Mouse (Mus musculus) forebrain, embryonic 13.5 days (tissue): ENCODE measurements around the gene Ak1. TPM values are rescaled to one million over a fixed set of nuclear protein-coding genes. Genes with fewer than 3 reads are reported as not detected.

Experiments used
- ATAC-seq: fragments of 200-750 bp; cut with Nextera tagmentation; 2 replicates; pipeline ENCODE4 v1.8.0; 2017
- H3K27ac ChIP-seq: fragments of 300-500 bp; sonication (generic); 2 replicates; pipeline ENCODE4 v1.5.1; 2015; ENCODE audit warnings: inconsistent platforms, mild to moderate bottlenecking, moderate library complexity
- H3K27me3 ChIP-seq: fragments of 300-500 bp; sonication (generic); 2 replicates; pipeline ENCODE4 v1.6.1; 2015; ENCODE audit warnings: mild to moderate bottlenecking, inconsistent platforms
- H3K36me3 ChIP-seq: fragments of 300-500 bp; sonication (generic); 2 replicates; pipeline ENCODE4 v1.6.1; 2015; ENCODE audit warnings: mild to moderate bottlenecking, inconsistent platforms; ENCODE audit not compliant: poor library complexity, severe bottlenecking
- H3K4me1 ChIP-seq: fragments of 300-500 bp; sonication (generic); 2 replicates; pipeline ENCODE4 v1.6.1; 2015; ENCODE audit warnings: inconsistent platforms
- H3K4me2 ChIP-seq: fragments of 300-500 bp; sonication (generic); 2 replicates; pipeline ENCODE4 v1.6.1; 2015; ENCODE audit warnings: inconsistent platforms, mild to moderate bottlenecking, moderate library complexity
- H3K4me3 ChIP-seq: fragments of 300-500 bp; sonication (generic); 2 replicates; pipeline ENCODE4 v1.5.1; 2015; ENCODE audit warnings: mild to moderate bottlenecking, inconsistent platforms
- H3K9ac ChIP-seq: fragments of 300-500 bp; sonication (generic); 2 replicates; pipeline ENCODE4 v1.6.1; 2015; ENCODE audit warnings: mild to moderate bottlenecking, inconsistent platforms
- H3K9me3 ChIP-seq: fragments of 300-500 bp; sonication (generic); replicated peaks from 2 replicates; pipeline ENCODE4 v1.6.1; 2016; ENCODE audit warnings: inconsistent platforms
- WGBS: fragments of 180-500 bp; shearing (Covaris S2); methylation state at CpG from one replicate; pipeline ENCODE4 v1.1.7; 2015; 5-methylcytosine and 5-hydroxymethylcytosine counted together
- polyA plus RNA-seq: library from polyadenylated mRNA; unstranded; fragments of >200 nt; fragmentation: Nextera tagmentation; extraction: Ambion mirVana; gene quantifications from 2 replicates; pipeline ENCODE4 v1.2.1, GENCODE M21; 2015

The Ak1 gene
- polyA plus RNA-seq, 1 experiment from 2014 or later: 48.8 TPM

DNA sequence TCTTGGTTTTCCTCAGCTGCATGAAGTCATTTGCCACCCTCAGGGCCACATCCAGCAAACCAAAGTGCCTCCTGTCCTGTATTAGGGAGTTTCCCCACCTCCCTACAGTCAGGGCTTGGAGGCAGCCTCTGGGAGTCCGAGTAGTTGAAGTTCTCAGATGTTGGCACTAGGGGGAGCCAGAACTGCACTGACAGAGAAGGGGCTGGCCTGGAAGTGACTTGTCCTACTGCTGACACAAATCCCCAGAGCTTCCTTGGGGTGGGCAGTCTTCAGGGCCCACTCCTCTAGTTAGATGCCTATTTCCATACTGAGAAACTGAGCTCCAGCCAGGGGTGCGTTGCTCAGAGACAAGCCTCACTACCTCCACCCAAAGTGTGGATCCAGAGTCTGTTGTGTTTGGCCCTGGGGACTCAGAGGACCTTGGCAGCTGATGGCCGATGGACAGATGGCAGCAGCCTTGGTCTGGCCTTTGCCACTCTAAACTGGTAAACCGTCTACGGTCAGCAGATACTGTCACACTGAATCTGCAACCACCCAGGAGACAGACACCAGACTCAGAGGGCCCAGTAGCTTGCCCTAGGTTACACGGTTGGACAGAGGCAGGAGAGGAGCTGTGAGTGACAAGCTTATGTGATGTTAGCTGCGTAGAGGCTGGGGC is 10.3 kb downstream of the Ak1 start:
- Histone ChIP-seq H3K4me1 (peaks cover 25% of the 10 kb centered on the region), H3K36me3 (peaks cover 7% of the 10 kb centered on the region), H3K4me2 (no peak overlapping the region), H3K27me3 (no peaks in the 10 kb centered on the region), H3K9me3 (no peaks in the 10 kb centered on the region), H3K9ac (0 out of 2 replicates have a peak overlapping the region, but pooled peaks have one; percentile 27), H3K27ac (no peak overlapping the region), H3K4me3 (no peak overlapping the region)
- ATAC-seq: peak; percentile 36; the same call in 1 of the 2 replicates
- WGBS: 59% methylated on average over 7 of the region's 7 CpGs

- Histone ChIP-seq H3K4me1 (peaks cover 12% of the 10 kb centered on the region), H3K27me3 (no peaks in the 10 kb centered on the region), H3K9ac (no peak overlapping the region), H3K36me3 (peaks cover 7% of the 10 kb centered on the region), H3K4me3 (no peak overlapping the region), H3K9me3 (no peaks in the 10 kb centered on the region), H3K4me2 (no peak overlapping the region), H3K27ac (no peak overlapping the region)
- no peak for ATAC-seq
- 86% methylated on average over 5 of the region's 5 CpGs for WGBS
Observed at GRCm38 (mm10) chr2:32633660-32634059, 12.1 kb downstream of the Ak1 start.

DNA sequence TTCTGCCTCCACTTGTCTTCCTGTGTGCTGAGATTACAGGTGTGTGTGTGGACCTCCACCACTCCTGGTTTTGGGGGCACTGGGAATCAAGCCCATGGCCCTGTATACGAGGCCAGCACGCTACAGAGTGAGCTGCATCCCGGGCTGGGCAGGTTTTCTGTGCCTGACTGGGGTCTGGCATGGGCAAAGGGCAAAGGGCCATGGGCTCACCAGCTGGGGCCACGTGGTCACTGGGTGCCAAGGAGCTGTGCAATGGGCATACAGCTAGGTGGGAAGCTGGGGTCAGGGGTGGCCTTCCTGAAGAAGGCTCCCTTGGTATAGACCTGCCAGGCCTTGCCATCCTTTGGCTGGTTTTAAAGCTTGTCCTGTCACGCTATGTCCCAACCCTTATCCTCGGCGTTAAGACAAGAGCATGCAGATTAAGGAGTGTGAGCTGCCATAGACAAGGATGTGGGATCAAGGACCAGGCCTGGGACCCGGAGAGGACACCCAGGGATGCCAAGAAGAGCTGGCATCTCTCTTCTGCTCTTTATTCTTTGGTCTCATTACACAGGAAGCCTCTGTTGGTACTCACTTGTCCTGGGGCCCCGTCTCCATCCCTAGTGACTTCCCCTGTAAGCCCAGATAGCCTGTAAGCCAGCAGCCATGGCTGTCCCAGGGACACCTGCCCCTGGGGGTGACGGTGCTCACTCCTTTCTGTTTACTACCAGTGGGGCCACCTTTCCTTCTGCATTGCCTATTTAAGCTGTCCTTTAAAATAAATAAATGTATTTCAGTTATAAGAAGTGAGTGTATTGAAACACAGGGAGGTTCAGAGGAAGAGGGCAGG is 12.9 kb downstream of the Ak1 start:
- WGBS: 83% methylated on average over 10 of the region's 10 CpGs
- Histone ChIP-seq H3K27me3 (no peaks in the 10 kb centered on the region), H3K36me3 (peaks cover 7% of the 10 kb centered on the region), H3K9ac (no peak overlapping the region), H3K4me3 (no peak overlapping the region), H3K9me3 (no peaks in the 10 kb centered on the region), H3K27ac (no peak overlapping the region), H3K4me1 (peaks cover 4% of the 10 kb centered on the region), H3K4me2 (no peak overlapping the region)
- ATAC-seq: no peak

- 94% methylated on average over 7 of the region's 7 CpGs for WGBS
- ATAC-seq: no peak
Observed at GRCm38 (mm10) chr2:32636617-32637016, 15.1 kb downstream of the Ak1 start.

GRCm38 (mm10) chr2:32637778-32638281 is 16.3 kb downstream of the Ak1 start:
- peak overlapping the region; percentile 13; the same call in 1 of the 2 replicates for H3K9ac ChIP-seq
- H3K4me3 ChIP-seq: no peak overlapping the region
- ATAC-seq: no peak
- no peaks in the 10 kb centered on the region for H3K27me3 ChIP-seq
- H3K27ac ChIP-seq: no peak overlapping the region
- H3K36me3 ChIP-seq: peaks cover 7% of the 10 kb centered on the region
- H3K4me1 ChIP-seq: no peaks in the 10 kb centered on the region
- H3K9me3 ChIP-seq: no peaks in the 10 kb centered on the region
- WGBS: 55% methylated on average over 11 of the region's 11 CpGs
- H3K4me2 ChIP-seq: no peak overlapping the region

More at GRCm38 (mm10) chr2:32636617-32637016, 15.1 kb downstream of the Ak1 start:
- Histone ChIP-seq H3K36me3 (peaks cover 7% of the 10 kb centered on the region), H3K9me3 (no peaks in the 10 kb centered on the region), H3K4me2 (no peak overlapping the region), H3K4me1 (no peaks in the 10 kb centered on the region), H3K27me3 (no peaks in the 10 kb centered on the region), H3K4me3 (no peak overlapping the region), H3K27ac (no peak overlapping the region), H3K9ac (no peak overlapping the region)

DNA sequence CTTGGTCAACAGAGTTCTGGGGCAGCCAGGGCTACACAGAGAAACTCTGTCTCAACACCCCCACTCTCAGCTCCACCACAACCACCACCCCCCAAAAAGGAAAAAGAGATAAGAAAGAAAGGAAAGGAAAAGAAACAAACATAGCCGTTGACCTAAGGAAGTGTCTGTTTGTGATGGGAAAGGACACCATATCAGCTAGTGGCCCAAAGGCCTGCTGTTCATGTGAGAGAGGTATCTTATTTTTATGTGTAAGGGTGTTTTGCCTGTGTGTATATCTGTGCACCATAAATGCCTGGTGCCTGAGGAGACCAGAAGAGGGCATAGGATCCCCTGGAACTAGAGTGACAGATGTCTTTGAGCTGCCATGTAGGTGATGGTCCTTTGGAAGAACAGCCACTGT is 18.1 kb downstream of the Ak1 start:
- no peak overlapping the region for H3K27ac ChIP-seq
- no peaks in the 10 kb centered on the region for H3K9me3 ChIP-seq
- H3K9ac ChIP-seq: no peak overlapping the region
- H3K4me1 ChIP-seq: no peaks in the 10 kb centered on the region
- H3K27me3 ChIP-seq: no peaks in the 10 kb centered on the region
- WGBS: 93% methylated on average over 1 of the region's 1 CpGs
- H3K36me3 ChIP-seq: no peaks in the 10 kb centered on the region
- no peak overlapping the region for H3K4me3 ChIP-seq
- ATAC-seq: no peak
- H3K4me2 ChIP-seq: no peak overlapping the region

GRCm38 (mm10) chr2:32640550-32641051 is 19.0 kb downstream of the Ak1 start:
- H3K4me1 ChIP-seq: no peaks in the 10 kb centered on the region
- H3K4me2 ChIP-seq: no peak overlapping the region
- no peaks in the 10 kb centered on the region for H3K36me3 ChIP-seq
- H3K27ac ChIP-seq: no peak overlapping the region
- no peak for ATAC-seq
- H3K9ac ChIP-seq: no peak overlapping the region
- 65% methylated on average over 6 of the region's 6 CpGs for WGBS
- no peaks in the 10 kb centered on the region for H3K9me3 ChIP-seq
- no peak overlapping the region for H3K4me3 ChIP-seq
- no peaks in the 10 kb centered on the region for H3K27me3 ChIP-seq

GRCm38 (mm10) chr2:32641810-32642209 is 20.3 kb downstream of the Ak1 start:
- Histone ChIP-seq H3K4me1 (no peaks in the 10 kb centered on the region), H3K27me3 (no peaks in the 10 kb centered on the region), H3K36me3 (no peaks in the 10 kb centered on the region), H3K9me3 (no peaks in the 10 kb centered on the region), H3K27ac (no peak overlapping the region), H3K4me2 (no peak overlapping the region), H3K9ac (no peak overlapping the region), H3K4me3 (no peak overlapping the region)
- ATAC-seq: no peak
- 80% methylated on average over 5 of the region's 5 CpGs for WGBS

DNA sequence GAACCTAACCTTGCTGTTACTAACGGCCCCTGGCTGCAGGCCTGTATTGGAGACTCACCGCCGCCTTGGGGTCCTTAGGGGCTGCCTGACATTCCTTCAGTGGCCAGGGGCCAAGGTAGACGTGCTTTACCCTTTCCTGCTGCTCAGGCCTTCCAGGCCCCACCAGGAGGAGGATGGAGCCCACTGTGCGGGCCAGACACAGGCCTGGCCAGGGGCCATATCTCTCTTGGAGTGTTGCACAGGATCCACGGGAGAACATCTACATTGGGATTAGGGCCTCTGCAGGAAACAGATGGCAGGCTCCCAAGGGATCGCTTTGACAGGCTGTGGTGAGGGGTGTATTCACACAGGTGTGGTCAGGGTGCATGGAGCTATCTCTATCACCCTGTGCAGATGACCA is 21.3 kb downstream of the Ak1 start:
- Histone ChIP-seq H3K4me2 (no peak overlapping the region), H3K9ac (no peak overlapping the region), H3K4me3 (no peak overlapping the region), H3K9me3 (no peaks in the 10 kb centered on the region), H3K27ac (no peak overlapping the region), H3K36me3 (no peaks in the 10 kb centered on the region), H3K4me1 (no peaks in the 10 kb centered on the region), H3K27me3 (no peaks in the 10 kb centered on the region)
- no peak for ATAC-seq
- WGBS: 74% methylated on average over 7 of the region's 7 CpGs

GRCm38 (mm10) chr2:32644083-32644482 is 22.5 kb downstream of the Ak1 start:
- no peak for ATAC-seq
- no peaks in the 10 kb centered on the region for H3K9me3 ChIP-seq
- H3K9ac ChIP-seq: no peak overlapping the region
- 79% methylated on average over 9 of the region's 9 CpGs for WGBS
- no peaks in the 10 kb centered on the region for H3K36me3 ChIP-seq
- H3K4me2 ChIP-seq: no peak overlapping the region
- H3K4me3 ChIP-seq: no peak overlapping the region
- no peaks in the 10 kb centered on the region for H3K27me3 ChIP-seq
- H3K4me1 ChIP-seq: no peaks in the 10 kb centered on the region
- H3K27ac ChIP-seq: no peak overlapping the region

DNA sequence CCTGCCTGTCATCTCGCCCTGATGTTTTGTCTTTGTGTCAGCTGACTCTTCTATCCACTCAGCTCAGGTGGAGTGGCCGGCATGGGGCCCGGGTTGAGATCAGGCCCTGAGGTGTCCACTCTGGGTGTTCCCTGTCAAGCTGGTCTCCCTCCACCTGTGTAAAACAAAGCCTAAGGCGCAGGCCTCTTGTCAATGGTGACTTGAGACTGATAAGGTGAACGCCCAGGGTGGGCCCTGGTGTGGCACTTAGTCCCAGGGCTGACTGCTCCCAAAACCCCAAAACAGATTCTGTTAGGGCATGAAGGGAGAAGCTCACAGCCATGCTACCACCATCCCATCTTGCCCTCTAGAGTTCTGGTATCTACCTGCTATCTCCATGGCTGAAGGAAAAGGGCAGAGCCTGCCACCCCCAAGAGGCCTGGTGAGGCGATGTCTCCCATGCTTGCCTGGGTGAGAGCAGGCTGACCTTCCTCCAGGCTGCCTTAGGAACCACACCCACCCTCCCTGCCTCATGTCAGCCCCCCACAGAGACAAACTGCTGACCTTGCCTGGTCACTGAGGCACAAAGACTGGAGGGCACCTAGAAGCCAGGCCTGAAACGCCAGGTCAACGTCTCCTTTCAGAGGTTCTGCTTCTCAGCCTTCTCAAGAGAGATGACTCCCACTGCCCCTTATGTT is 23.4 kb downstream of the Ak1 start:
- Histone ChIP-seq H3K4me1 (no peaks in the 10 kb centered on the region), H3K9me3 (no peaks in the 10 kb centered on the region), H3K27me3 (no peaks in the 10 kb centered on the region), H3K27ac (no peak overlapping the region), H3K36me3 (no peaks in the 10 kb centered on the region), H3K9ac (no peak overlapping the region), H3K4me2 (no peak overlapping the region), H3K4me3 (no peak overlapping the region)
- no peak for ATAC-seq
- WGBS: 85% methylated on average over 8 of the region's 8 CpGs

DNA sequence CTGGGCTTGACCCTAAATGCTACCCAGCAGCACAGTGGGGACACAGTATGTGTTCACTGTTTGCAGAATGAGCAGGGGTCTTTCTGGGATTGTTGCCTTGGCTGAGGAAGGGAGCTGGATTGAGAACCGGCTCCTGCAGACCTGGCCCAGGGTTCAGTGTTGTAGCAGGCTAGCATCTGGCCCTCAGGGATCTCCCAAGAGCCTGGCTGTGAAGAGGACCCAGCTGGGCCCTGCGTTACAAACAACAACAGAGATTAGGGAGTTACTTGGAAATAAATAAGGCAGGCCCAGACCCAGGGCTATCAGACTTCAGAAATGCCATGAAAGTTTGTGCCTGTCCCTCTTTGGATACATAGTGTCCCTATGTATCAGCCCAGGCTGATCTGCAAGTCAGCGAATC is 24.1 kb downstream of the Ak1 start:
- Histone ChIP-seq H3K9me3 (no peaks in the 10 kb centered on the region), H3K9ac (no peak overlapping the region), H3K4me2 (no peak overlapping the region), H3K36me3 (no peaks in the 10 kb centered on the region), H3K27ac (no peak overlapping the region), H3K27me3 (no peaks in the 10 kb centered on the region), H3K4me3 (no peak overlapping the region), H3K4me1 (no peaks in the 10 kb centered on the region)
- WGBS: 60% methylated on average over 3 of the region's 3 CpGs
- ATAC-seq: no peak
